Mouse (Mus musculus): ENCODE results near the gene Myom3. TPM values are rescaled to one million over a fixed set of nuclear protein-coding genes. Genes with fewer than 3 reads are reported as not detected.

Gene Myom3
- polyA plus RNA-seq, 1 experiment from 2014 or later: 0.31 TPM

DNA sequence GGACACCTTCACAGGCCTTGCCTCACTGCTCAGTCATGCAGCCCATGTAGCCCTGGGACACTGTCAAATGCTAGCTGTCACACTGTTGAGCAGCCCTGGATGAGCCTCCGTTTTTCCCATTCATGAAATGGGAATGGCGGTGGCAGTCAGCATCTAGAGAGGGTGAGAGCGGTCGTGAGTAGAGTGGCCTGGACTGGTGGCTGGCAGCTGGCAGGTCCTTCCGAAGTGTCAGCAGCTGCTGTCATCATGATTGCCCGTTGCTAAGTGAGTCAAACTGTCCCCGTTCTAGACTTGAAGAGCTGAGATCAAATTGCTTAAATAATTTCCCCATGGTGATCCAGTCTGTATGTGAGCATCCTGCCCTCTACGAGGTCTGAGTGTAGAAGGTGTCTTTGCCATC is 28.6 kb upstream of the Myom3 start:
- DNase-seq (ENCODE audit: low spot score): no peak
- Histone ChIP-seq H3K27me3 (ENCODE audit: control insufficient read depth, insufficient read depth, low read length) (no peaks in the 10 kb centered on the region), H3K27ac (replicated peaks; ENCODE audit: low read depth, low read length) (no peak overlapping the region), H3K4me3 (ENCODE audit: low read depth, low read length) (no peak overlapping the region), H3K4me1 (ENCODE audit: control insufficient read depth, insufficient read depth, low read length) (no peaks in the 10 kb centered on the region), H3K9ac (replicated peaks; ENCODE audit: low read length) (no peak overlapping the region), H3K36me3 (replicated peaks; ENCODE audit: control insufficient read depth, insufficient read depth, low read depth, low read length) (no peaks in the 10 kb centered on the region), H3K9me3 (replicated peaks; ENCODE audit: control insufficient read depth, low read length) (no peaks in the 10 kb centered on the region), H3K4me2 (ENCODE audit: low read depth, low read length) (no peak overlapping the region)
- ATAC-seq (replicated peaks; ENCODE audit: insufficient number of reproducible peaks, low FRiP score, low TSS enrichment, low read depth): no peak
- 76% methylated on average over 8 of the region's 8 CpGs for WGBS

DNA sequence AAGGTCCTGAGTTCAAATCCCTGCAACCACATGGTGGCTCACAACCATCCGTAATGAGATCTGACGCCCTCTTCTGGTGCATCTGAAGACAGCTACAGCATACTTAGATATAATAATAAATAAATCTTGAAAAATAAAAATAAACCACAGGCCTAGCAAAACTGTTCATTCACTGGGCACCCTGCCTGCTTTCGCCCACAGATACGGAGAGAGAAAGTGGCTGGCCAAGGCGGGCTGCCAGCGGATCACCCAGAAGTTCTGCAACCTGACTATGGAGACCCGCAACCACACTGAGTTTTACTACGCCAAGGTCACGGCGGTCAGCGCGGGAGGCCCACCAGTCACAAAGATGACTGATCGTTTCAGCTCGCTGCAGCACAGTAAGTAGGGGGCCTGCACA is 25.6 kb upstream of the Myom3 start:
- ATAC-seq (replicated peaks; ENCODE audit: insufficient number of reproducible peaks, low FRiP score, low TSS enrichment, low read depth) (no peak), DNase-seq (ENCODE audit: low spot score) (no peak)
- Histone ChIP-seq H3K9me3 (replicated peaks; ENCODE audit: control insufficient read depth, low read length) (no peaks in the 10 kb centered on the region), H3K36me3 (replicated peaks; ENCODE audit: control insufficient read depth, insufficient read depth, low read depth, low read length) (no peaks in the 10 kb centered on the region), H3K27ac (replicated peaks; ENCODE audit: low read depth, low read length) (no peak overlapping the region), H3K9ac (replicated peaks; ENCODE audit: low read length) (no peak overlapping the region), H3K4me2 (ENCODE audit: low read depth, low read length) (no peak overlapping the region), H3K27me3 (ENCODE audit: control insufficient read depth, insufficient read depth, low read length) (no peaks in the 10 kb centered on the region), H3K4me1 (ENCODE audit: control insufficient read depth, insufficient read depth, low read length) (no peaks in the 10 kb centered on the region), H3K4me3 (ENCODE audit: low read depth, low read length) (no peak overlapping the region)
- 96% methylated on average over 14 of the region's 14 CpGs for WGBS

DNA sequence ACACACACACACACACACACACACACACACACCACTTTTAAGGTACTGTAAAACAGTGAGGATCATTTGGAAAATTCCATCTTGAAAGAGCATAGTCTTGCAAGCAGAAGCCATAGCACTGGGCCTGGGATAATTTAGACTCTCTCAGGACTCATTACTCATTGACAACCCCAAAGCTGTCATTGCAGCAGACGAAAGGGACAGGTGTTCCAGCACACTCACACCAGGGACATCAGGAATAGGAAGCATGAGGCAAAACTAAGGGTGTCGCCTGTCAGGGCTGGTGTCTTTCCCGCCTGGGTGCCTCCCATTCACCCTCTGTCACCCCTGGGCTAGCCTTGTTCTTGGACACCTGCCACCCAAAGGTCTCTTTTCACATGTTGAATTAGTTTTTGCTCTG is 22.6 kb upstream of the Myom3 start:
- no peaks in the 10 kb centered on the region for H3K27me3 ChIP-seq (ENCODE audit: control insufficient read depth, insufficient read depth, low read length)
- H3K9me3 ChIP-seq (replicated peaks; ENCODE audit: control insufficient read depth, low read length): no peaks in the 10 kb centered on the region
- H3K27ac ChIP-seq (replicated peaks; ENCODE audit: low read depth, low read length): no peak overlapping the region
- H3K9ac ChIP-seq (replicated peaks; ENCODE audit: low read length): no peak overlapping the region
- H3K36me3 ChIP-seq (replicated peaks; ENCODE audit: control insufficient read depth, insufficient read depth, low read depth, low read length): no peaks in the 10 kb centered on the region
- H3K4me2 ChIP-seq (ENCODE audit: low read depth, low read length): no peak overlapping the region
- H3K4me3 ChIP-seq (ENCODE audit: low read depth, low read length): no peak overlapping the region
- DNase-seq (ENCODE audit: low spot score) (no peak), ATAC-seq (replicated peaks; ENCODE audit: insufficient number of reproducible peaks, low FRiP score, low TSS enrichment, low read depth) (no peak)
- no peaks in the 10 kb centered on the region for H3K4me1 ChIP-seq (ENCODE audit: control insufficient read depth, insufficient read depth, low read length)
- 77% methylated on average over 3 of the region's 3 CpGs for WGBS

DNA sequence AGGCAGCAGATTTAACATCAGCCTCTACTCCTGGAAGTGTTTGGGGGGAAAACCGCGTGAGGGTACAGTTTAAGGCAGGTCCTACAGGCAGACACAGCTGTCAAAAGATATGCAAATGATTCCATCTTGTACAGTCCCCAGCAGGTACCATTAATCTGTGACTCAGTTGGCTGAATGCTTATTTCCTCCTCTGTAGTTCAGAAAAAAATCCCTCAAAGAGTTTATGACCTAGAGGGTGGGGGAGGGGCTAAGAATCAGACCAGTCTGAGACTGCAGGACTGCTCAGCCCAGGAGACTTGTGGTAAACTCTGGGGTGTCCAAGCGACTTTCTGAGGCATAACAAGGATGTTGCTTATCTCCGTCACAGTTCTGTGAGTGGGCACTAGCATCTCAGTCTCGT is 21.3 kb upstream of the Myom3 start:
- Histone ChIP-seq H3K9ac (replicated peaks; ENCODE audit: low read length) (no peak overlapping the region), H3K4me2 (ENCODE audit: low read depth, low read length) (no peak overlapping the region), H3K36me3 (replicated peaks; ENCODE audit: control insufficient read depth, insufficient read depth, low read depth, low read length) (no peaks in the 10 kb centered on the region), H3K27ac (replicated peaks; ENCODE audit: low read depth, low read length) (no peak overlapping the region), H3K4me3 (ENCODE audit: low read depth, low read length) (no peak overlapping the region), H3K9me3 (replicated peaks; ENCODE audit: control insufficient read depth, low read length) (no peaks in the 10 kb centered on the region), H3K4me1 (ENCODE audit: control insufficient read depth, insufficient read depth, low read length) (no peaks in the 10 kb centered on the region), H3K27me3 (ENCODE audit: control insufficient read depth, insufficient read depth, low read length) (no peaks in the 10 kb centered on the region)
- ATAC-seq (replicated peaks; ENCODE audit: insufficient number of reproducible peaks, low FRiP score, low TSS enrichment, low read depth): no peak
- no peak for DNase-seq (ENCODE audit: low spot score)
- WGBS: 63% methylated on average over 5 of the region's 5 CpGs

DNA sequence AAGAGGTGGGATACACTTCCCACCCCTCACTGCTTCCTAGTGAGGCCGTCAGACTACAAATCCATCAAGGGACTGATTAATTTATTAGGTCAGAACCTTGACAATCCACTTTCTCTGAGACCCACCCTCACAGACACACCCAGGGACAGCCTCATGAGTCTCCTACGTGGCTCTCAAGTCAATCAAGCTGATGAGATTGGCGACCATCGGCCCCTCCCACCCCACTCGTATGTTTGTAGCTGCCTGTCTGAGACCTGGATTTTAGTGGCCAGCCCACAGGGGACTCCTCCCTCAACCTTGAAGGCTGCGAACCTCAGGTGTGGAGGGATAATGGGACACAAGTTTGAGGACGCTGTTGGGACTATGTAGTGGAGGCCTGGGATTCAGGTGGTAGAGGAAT is 20.4 kb upstream of the Myom3 start:
- Histone ChIP-seq H3K4me1 (ENCODE audit: control insufficient read depth, insufficient read depth, low read length) (no peaks in the 10 kb centered on the region), H3K36me3 (replicated peaks; ENCODE audit: control insufficient read depth, insufficient read depth, low read depth, low read length) (no peaks in the 10 kb centered on the region), H3K27me3 (ENCODE audit: control insufficient read depth, insufficient read depth, low read length) (no peaks in the 10 kb centered on the region), H3K27ac (replicated peaks; ENCODE audit: low read depth, low read length) (no peak overlapping the region), H3K9me3 (replicated peaks; ENCODE audit: control insufficient read depth, low read length) (no peaks in the 10 kb centered on the region), H3K9ac (replicated peaks; ENCODE audit: low read length) (no peak overlapping the region), H3K4me3 (ENCODE audit: low read depth, low read length) (no peak overlapping the region), H3K4me2 (ENCODE audit: low read depth, low read length) (no peak overlapping the region)
- no peak for DNase-seq (ENCODE audit: low spot score)
- no peak for ATAC-seq (replicated peaks; ENCODE audit: insufficient number of reproducible peaks, low FRiP score, low TSS enrichment, low read depth)
- WGBS: 70% methylated on average over 7 of the region's 7 CpGs

DNA sequence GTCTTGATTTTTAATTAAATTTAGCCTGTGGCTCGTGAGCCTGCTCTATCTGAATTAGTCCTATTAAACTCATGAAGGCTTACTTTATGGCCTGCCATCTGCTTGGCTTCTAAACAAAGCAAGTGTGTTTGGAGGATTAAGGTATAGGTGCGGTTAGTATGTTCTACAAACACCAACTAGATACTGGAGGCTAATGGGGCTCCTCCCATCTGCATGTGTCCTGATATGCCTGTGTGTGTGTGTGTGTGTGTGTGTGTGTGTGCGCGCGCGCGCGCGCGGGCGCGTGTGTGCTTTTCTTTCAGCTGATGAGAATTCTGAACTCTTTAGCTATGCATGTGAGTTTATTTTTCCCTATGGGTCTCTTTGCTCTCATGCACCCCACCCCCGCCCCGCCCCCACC is 19.8 kb upstream of the Myom3 start:
- no peak for ATAC-seq (replicated peaks; ENCODE audit: insufficient number of reproducible peaks, low FRiP score, low TSS enrichment, low read depth)
- Histone ChIP-seq H3K36me3 (replicated peaks; ENCODE audit: control insufficient read depth, insufficient read depth, low read depth, low read length) (no peaks in the 10 kb centered on the region), H3K27ac (replicated peaks; ENCODE audit: low read depth, low read length) (no peak overlapping the region), H3K27me3 (ENCODE audit: control insufficient read depth, insufficient read depth, low read length) (no peaks in the 10 kb centered on the region), H3K9ac (replicated peaks; ENCODE audit: low read length) (no peak overlapping the region), H3K4me1 (ENCODE audit: control insufficient read depth, insufficient read depth, low read length) (no peaks in the 10 kb centered on the region), H3K4me2 (ENCODE audit: low read depth, low read length) (no peak overlapping the region), H3K9me3 (replicated peaks; ENCODE audit: control insufficient read depth, low read length) (no peaks in the 10 kb centered on the region), H3K4me3 (ENCODE audit: low read depth, low read length) (no peak overlapping the region)
- no peak for DNase-seq (ENCODE audit: low spot score)
- 92% methylated on average over 14 of the region's 14 CpGs for WGBS

DNA sequence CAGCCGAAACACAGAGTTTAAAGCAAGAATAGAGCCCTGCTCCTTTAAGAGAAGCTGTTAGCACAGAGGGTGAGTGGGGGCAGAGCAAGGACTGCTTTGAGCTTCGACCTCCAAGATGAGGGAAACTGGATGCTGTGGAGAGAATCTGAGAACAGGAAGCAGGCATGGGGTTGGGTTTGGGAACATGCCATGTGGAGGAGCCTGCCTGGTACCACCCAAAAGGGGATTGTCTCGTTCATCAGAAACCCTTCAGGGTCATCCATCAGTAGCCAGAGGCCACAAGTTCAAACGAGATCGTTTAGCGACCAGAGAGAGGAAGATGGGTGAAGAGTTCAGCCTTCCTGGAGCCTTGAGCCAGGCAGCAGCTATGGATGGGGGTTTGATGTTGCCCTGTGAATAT is 16.0 kb upstream of the Myom3 start:
- no peak overlapping the region for H3K4me3 ChIP-seq (ENCODE audit: low read depth, low read length)
- WGBS: 34% methylated on average over 6 of the region's 6 CpGs
- DNase-seq (ENCODE audit: low spot score) (no peak), ATAC-seq (replicated peaks; ENCODE audit: insufficient number of reproducible peaks, low FRiP score, low TSS enrichment, low read depth) (no peak)
- H3K4me2 ChIP-seq (ENCODE audit: low read depth, low read length): no peak overlapping the region
- H3K27me3 ChIP-seq (ENCODE audit: control insufficient read depth, insufficient read depth, low read length): no peaks in the 10 kb centered on the region
- H3K4me1 ChIP-seq (ENCODE audit: control insufficient read depth, insufficient read depth, low read length): no peaks in the 10 kb centered on the region
- H3K27ac ChIP-seq (replicated peaks; ENCODE audit: low read depth, low read length): no peak overlapping the region
- H3K9me3 ChIP-seq (replicated peaks; ENCODE audit: control insufficient read depth, low read length): no peaks in the 10 kb centered on the region
- no peaks in the 10 kb centered on the region for H3K36me3 ChIP-seq (replicated peaks; ENCODE audit: control insufficient read depth, insufficient read depth, low read depth, low read length)
- no peak overlapping the region for H3K9ac ChIP-seq (replicated peaks; ENCODE audit: low read length)

DNA sequence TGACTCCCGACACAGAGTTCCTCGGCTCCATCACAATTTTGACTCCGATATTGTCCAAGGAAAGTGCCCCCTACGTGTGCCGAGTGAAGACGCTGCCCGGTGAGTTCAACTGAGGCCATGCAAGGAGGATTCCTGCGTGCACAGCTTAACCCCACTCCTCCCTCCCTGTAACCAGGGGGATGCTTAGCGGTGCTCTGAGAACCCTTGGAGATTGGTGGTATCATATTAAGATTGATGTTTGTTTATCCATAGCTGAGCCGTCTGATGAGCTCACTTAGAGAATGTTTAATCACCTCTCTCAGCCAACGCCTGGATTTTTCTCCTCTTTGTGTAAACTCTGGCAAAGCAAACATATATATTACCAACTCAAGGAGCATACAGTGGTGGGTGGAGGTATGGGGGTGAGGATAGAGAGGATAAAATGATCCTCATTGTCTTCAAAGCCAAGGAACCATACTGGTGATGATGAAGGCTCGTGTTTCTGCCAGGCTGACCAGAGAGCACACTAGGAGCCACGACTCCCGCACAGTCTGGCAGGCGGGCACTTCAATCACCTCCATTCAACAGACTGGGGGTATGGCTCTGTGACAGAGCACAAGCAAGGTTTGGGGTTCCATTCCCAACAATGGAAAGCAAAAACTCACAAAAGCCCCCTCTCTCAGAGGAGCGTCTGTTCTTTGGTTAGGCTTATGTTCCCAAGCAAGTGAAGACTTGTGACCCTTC is 14.6 kb upstream of the Myom3 start:
- 0 out of 2 replicates have a peak overlapping the region, but pooled peaks have one; percentile 7 for H3K4me2 ChIP-seq (ENCODE audit: low read depth, low read length)
- H3K9me3 ChIP-seq (replicated peaks; ENCODE audit: control insufficient read depth, low read length): no peaks in the 10 kb centered on the region
- no peak overlapping the region for H3K27ac ChIP-seq (replicated peaks; ENCODE audit: low read depth, low read length)
- whole genome bisulfite sequencing: 51% methylated on average over 16 of the region's 16 CpGs
- H3K9ac ChIP-seq (replicated peaks; ENCODE audit: low read length): no peak overlapping the region
- no peaks in the 10 kb centered on the region for H3K27me3 ChIP-seq (ENCODE audit: control insufficient read depth, insufficient read depth, low read length)
- no peak overlapping the region for H3K4me3 ChIP-seq (ENCODE audit: low read depth, low read length)
- no peaks in the 10 kb centered on the region for H3K4me1 ChIP-seq (ENCODE audit: control insufficient read depth, insufficient read depth, low read length)
- no peak for DNase-seq (ENCODE audit: low spot score)
- no peaks in the 10 kb centered on the region for H3K36me3 ChIP-seq (replicated peaks; ENCODE audit: control insufficient read depth, insufficient read depth, low read depth, low read length)
- ATAC-seq (replicated peaks; ENCODE audit: insufficient number of reproducible peaks, low FRiP score, low TSS enrichment, low read depth): no peak

Data from embryonic facial prominence, embryonic 11.5 days (tissue).